Mouse (Mus musculus): ENCODE results near the gene Fgd2. TPM values are rescaled to one million over a fixed set of nuclear protein-coding genes. Genes with fewer than 3 reads are reported as not detected.
"Not testable (repeated sequence)": the region's sequence is repeated elsewhere in the genome, so short reads cannot be mapped to it uniquely, and the experiment has no call there.

The Fgd2 gene
- polyA plus RNA-seq (2015; fragmentation: Nextera tagmentation; extraction: Ambion mirVana): 11.3 and 12.5 TPM in 2 replicates

DNA sequence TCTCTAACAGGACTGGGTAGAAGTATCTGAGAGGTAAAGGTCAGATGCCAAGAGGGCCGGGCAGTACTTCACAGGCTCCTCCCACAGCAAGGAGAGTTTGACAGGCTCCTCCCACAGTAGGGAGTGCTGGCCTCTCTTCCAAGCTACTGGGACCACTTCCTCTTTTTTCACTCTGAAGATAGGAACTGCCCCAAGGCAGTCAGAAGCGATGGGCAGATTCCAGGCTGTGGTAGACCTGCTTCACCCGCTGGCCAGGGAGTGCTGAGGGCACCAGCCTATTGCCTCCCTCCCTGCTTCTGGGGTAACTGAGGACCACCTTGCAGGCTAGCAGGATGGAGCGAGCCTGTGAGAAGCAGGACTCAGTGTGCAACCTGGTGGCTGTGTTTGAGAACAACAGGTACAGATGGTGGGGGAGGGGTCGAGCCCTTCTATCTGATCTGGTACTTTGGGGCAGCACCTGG, at the start of gene Fgd2:
Fgd2 (plus strand) TSS at position 154 of the 461 bp plus-strand sequence.
- H3K4me1 ChIP-seq: peaks cover 17% of the 10 kb centered on the region
- no peaks in the 10 kb centered on the region for H3K27me3 ChIP-seq (replicated peaks)
- H3K4me3 ChIP-seq (replicated peaks): 0 out of 2 replicates have a peak within 1 kb of the TSS, but pooled peaks have one; percentile 12
- H3K9me3 ChIP-seq: no peaks in the 10 kb centered on the region
- 17% methylated on average over 5 of the region's 5 CpGs for WGBS
- H3K9ac ChIP-seq: no peak within 1 kb of the TSS
- no peak for ATAC-seq (ENCODE audit: insufficient read depth, low FRiP score, low read depth)
- no peak within 1 kb of the TSS for H3K27ac ChIP-seq
- no peaks in the 10 kb centered on the region for H3K36me3 ChIP-seq
- peak within 1 kb of the TSS; percentile 9; the same call in 1 of the 2 replicates for H3K4me2 ChIP-seq

- Histone ChIP-seq H3K4me1 (0 out of 2 replicates have a peak, but pooled peaks cover 3% of the 10 kb centered on the region), H3K9me3 (no peaks in the 10 kb centered on the region), H3K27ac (no peak overlapping the region), H3K4me3 (replicated peaks) (no peak overlapping the region), H3K9ac (no peak overlapping the region), H3K4me2 (no peak overlapping the region), H3K36me3 (no peaks in the 10 kb centered on the region), H3K27me3 (replicated peaks) (no peaks in the 10 kb centered on the region)
- ATAC-seq (ENCODE audit: insufficient read depth, low FRiP score, low read depth): no peak
- WGBS: 88% methylated on average over 8 of the region's 8 CpGs
Measured at GRCm38 (mm10) chr17:29311602-29312001, 49.1 kb upstream of the Fgd2 start.

GRCm38 (mm10) chr17:29312082-29312481, 48.6 kb upstream of the Fgd2 start:
- no peaks in the 10 kb centered on the region for H3K9me3 ChIP-seq
- no peak overlapping the region for H3K4me3 ChIP-seq (replicated peaks)
- H3K4me1 ChIP-seq: 0 out of 2 replicates have a peak, but pooled peaks cover 1% of the 10 kb centered on the region
- H3K4me2 ChIP-seq: no peak overlapping the region
- H3K9ac ChIP-seq: no peak overlapping the region
- 90% methylated on average over 2 of the region's 2 CpGs for WGBS
- no peaks in the 10 kb centered on the region for H3K27me3 ChIP-seq (replicated peaks)
- H3K36me3 ChIP-seq: no peaks in the 10 kb centered on the region
- no peak for ATAC-seq (ENCODE audit: insufficient read depth, low FRiP score, low read depth)
- no peak overlapping the region for H3K27ac ChIP-seq

DNA sequence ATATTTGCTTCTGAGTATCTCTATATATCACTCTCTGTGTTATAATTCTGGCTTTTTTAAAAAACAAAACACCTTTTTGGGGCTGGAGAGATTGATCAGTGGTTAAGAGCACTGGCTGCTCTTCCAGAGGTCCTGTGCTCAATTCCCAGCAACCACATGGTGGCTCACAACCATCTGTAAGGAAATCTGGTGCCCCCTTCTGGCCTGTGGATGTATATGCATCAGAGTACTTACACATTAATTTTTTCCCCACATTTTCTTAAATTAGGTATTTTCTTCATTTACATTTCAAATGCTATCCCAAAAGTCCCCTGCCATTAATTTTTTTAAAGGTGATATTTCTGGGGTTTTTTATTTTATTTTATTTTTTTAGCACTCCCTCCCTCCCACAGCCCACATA, 47.4 kb upstream of the Fgd2 start:
- Histone ChIP-seq H3K4me3 (replicated peaks) (no peak overlapping the region), H3K36me3 (no peaks in the 10 kb centered on the region)
- ATAC-seq (ENCODE audit: insufficient read depth, low FRiP score, low read depth): no peak

DNA sequence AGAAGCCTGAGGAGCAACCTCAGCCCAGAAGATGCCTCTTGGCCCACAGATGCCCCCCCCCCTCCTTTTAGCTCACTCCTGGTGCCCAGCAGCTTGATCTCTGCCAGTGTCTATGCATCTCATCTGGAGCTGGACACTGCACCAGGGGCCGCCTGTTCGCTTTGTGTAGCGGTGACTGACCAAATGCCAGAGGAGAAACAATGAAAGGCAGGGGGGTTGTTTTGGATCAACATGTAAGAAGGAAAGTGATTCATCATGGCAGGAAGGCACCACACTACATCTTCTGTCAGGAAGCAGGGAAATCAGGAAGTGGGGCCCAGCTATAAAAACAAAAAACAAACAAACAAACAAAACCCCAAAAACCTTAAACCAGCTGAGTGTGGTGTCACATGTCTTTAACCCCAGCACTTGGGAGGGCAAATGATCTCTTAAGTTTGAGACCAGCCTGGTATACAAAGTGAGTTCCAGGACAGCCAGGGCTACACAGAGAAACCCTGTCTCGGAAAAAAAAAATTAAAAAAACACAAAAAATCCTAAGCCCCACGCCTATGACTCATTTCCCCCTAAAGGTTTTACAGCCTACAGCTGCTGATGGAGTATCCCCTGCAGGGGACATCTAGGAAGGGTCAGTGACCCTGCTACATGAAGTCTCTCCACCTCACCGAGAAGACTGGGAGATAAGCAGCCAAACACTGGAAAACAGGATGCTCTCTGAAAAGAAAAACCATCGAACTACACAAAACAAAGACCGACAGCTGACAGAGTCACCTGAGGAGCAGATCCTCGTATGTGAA, 44.8 kb upstream of the Fgd2 start:
- WGBS: 49% methylated on average over 9 of the region's 9 CpGs
- ATAC-seq (ENCODE audit: insufficient read depth, low FRiP score, low read depth): no peak
- Histone ChIP-seq H3K4me3 (replicated peaks) (no peak overlapping the region), H3K4me1 (no peaks in the 10 kb centered on the region), H3K27ac (no peak overlapping the region; the same call in 1 of the 2 replicates), H3K4me2 (no peak overlapping the region), H3K36me3 (no peaks in the 10 kb centered on the region), H3K27me3 (replicated peaks) (peaks cover 2% of the 10 kb centered on the region), H3K9ac (no peak overlapping the region), H3K9me3 (no peaks in the 10 kb centered on the region)

More for the DNA sequence above, 47.4 kb upstream of the Fgd2 start:
- H3K27me3 ChIP-seq (replicated peaks): no peaks in the 10 kb centered on the region
- no peaks in the 10 kb centered on the region for H3K9me3 ChIP-seq
- no peak overlapping the region for H3K4me2 ChIP-seq
- H3K9ac ChIP-seq: no peak overlapping the region
- no peaks in the 10 kb centered on the region for H3K4me1 ChIP-seq
- no peak overlapping the region for H3K27ac ChIP-seq

- no peak overlapping the region for H3K27ac ChIP-seq
- H3K27me3 ChIP-seq (replicated peaks): peaks cover 12% of the 10 kb centered on the region
- H3K4me1 ChIP-seq: no peaks in the 10 kb centered on the region; the same call in 1 of the 2 replicates
- 61% methylated on average over 3 of the region's 3 CpGs for WGBS
- H3K9me3 ChIP-seq: no peaks in the 10 kb centered on the region
- no peak overlapping the region for H3K4me3 ChIP-seq (replicated peaks)
- ATAC-seq (ENCODE audit: insufficient read depth, low FRiP score, low read depth): no peak
- no peak overlapping the region for H3K4me2 ChIP-seq
- H3K9ac ChIP-seq: no peak overlapping the region
- no peaks in the 10 kb centered on the region for H3K36me3 ChIP-seq
Measured at GRCm38 (mm10) chr17:29316891-29317290, 43.8 kb upstream of the Fgd2 start.

GRCm38 (mm10) chr17:29317380-29317779, 43.3 kb upstream of the Fgd2 start, which contains the start of gene Pi16:
Pi16 (plus strand) TSS chr17:29317680.
- H3K4me3 ChIP-seq (replicated peaks); H3K9me3 ChIP-seq; H3K9ac ChIP-seq; H3K27ac ChIP-seq; H3K4me1 ChIP-seq; ATAC-seq (ENCODE audit: insufficient read depth, low FRiP score, low read depth); H3K36me3 ChIP-seq; H3K4me2 ChIP-seq: not testable (repeated sequence)
- H3K27me3 ChIP-seq (replicated peaks): peaks cover 17% of the 10 kb centered on the region
- 87% methylated on average over 3 of the region's 3 CpGs for WGBS

DNA sequence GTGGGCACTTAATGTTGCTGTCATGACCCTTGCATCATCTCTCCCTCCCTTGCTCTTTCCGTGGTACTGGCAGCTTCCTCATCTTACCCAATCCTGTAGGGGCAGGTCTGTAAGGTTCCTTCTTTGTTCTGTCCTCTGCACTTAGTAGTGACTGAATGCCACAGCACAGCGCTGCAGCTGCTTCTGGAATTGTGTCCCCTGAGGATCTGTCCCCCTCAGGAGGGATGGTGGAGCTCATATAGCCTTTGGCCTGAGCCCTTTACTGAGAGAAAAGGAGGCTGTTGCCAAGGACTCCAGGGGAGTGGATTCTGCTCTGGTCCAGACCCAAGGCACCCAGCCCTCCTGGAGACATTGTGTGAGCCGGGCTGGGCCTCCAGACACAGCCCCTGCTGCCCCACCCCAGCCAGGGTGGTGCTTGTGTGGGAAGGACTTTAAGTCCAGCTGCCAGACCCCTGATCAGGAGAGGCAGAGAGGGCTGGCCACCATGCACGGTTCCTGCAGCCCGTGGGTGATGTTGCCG, 41.9 kb upstream of the Fgd2 start:
- Histone ChIP-seq H3K4me2 (no peak overlapping the region), H3K4me1 (peaks cover 8% of the 10 kb centered on the region), H3K4me3 (replicated peaks) (no peak overlapping the region), H3K9me3 (no peaks in the 10 kb centered on the region), H3K27ac (no peak overlapping the region), H3K36me3 (no peaks in the 10 kb centered on the region), H3K9ac (no peak overlapping the region), H3K27me3 (replicated peaks) (peaks cover 22% of the 10 kb centered on the region)
- WGBS: 51% methylated on average over 6 of the region's 6 CpGs
- ATAC-seq (ENCODE audit: insufficient read depth, low FRiP score, low read depth): no peak

- Histone ChIP-seq H3K9me3 (no peaks in the 10 kb centered on the region), H3K9ac (no peak overlapping the region), H3K4me3 (replicated peaks) (no peak overlapping the region), H3K27ac (no peak overlapping the region), H3K4me1 (peaks cover 8% of the 10 kb centered on the region), H3K4me2 (no peak overlapping the region), H3K36me3 (no peaks in the 10 kb centered on the region), H3K27me3 (replicated peaks) (peaks cover 22% of the 10 kb centered on the region)
- no peak for ATAC-seq (ENCODE audit: insufficient read depth, low FRiP score, low read depth)
- 79% methylated on average over 7 of the region's 7 CpGs for WGBS
Measured at GRCm38 (mm10) chr17:29319476-29319875, 41.2 kb upstream of the Fgd2 start.

- no peak overlapping the region for H3K4me2 ChIP-seq
- H3K27me3 ChIP-seq (replicated peaks): peaks cover 22% of the 10 kb centered on the region
- no peak overlapping the region for H3K4me3 ChIP-seq (replicated peaks)
- no peaks in the 10 kb centered on the region for H3K36me3 ChIP-seq
- no peak overlapping the region for H3K27ac ChIP-seq
- peaks cover 8% of the 10 kb centered on the region for H3K4me1 ChIP-seq
- no peak overlapping the region for H3K9ac ChIP-seq
- ATAC-seq (ENCODE audit: insufficient read depth, low FRiP score, low read depth): no peak
- 49% methylated on average over 8 of the region's 8 CpGs for WGBS
- H3K9me3 ChIP-seq: no peaks in the 10 kb centered on the region
Measured at GRCm38 (mm10) chr17:29319881-29320639, 40.7 kb upstream of the Fgd2 start.

DNA sequence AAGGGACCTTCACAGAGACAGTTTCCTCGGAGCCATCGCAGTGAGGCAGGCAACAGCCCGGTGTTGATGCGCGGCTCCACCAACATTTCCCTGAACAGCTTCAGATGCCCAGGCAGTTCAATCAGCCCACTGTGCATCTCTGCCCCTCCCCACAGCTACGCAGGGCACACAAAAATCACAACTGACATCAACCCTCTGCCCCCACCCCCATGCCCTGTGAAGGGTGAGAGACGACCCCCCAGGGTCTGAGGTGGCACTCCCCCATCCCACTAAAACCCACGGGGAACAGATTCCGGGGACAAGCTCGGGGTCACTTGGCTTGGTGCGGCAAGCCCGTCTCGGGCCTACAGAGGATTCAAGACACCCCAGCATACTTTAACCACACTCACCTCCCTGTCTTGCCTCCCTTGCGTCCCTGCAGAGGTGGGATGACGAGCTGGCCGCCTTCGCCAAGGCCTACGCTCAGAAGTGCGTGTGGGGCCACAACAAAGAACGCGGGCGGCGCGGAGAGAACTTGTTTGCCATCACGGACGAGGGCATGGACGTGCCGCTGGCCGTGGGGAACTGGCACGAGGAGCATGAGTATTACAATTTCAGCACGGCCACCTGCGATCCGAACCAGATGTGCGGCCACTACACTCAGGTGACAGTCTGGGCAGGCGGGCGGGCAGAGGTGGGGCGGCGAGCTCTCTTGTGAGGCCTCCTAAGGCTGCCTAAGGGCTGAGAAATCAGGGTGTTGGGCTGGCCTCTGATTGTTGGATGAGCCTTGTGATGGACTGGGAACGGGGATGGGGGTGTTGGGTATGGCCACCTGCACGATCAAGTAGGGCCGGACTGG, 38.7 kb upstream of the Fgd2 start:
- 32% methylated on average over 41 of the region's 41 CpGs for WGBS
- H3K9ac ChIP-seq: no peak overlapping the region

More for the DNA sequence above, 38.7 kb upstream of the Fgd2 start:
- Histone ChIP-seq H3K9me3 (no peaks in the 10 kb centered on the region), H3K27me3 (replicated peaks) (peaks cover 22% of the 10 kb centered on the region), H3K27ac (no peak overlapping the region), H3K4me2 (peak overlapping the region; percentile 51), H3K4me3 (replicated peaks) (peak overlapping the region; percentile 18), H3K4me1 (peaks cover 18% of the 10 kb centered on the region), H3K36me3 (no peaks in the 10 kb centered on the region)
- peak; percentile 52 for ATAC-seq (ENCODE audit: insufficient read depth, low FRiP score, low read depth)
